In genomic region chr1:166901574-166901973, GRCm38 (mm10) we compare ENCODE assay signal across 25 mouse cellular contexts.
DNase-seq lines count a peak whose midpoint lies in the region; ATAC-seq and TF ChIP-seq lines count a peak whose summit lies in the region.
"Had no signal": no experiment of that assay in that cellular context is flagged by ENCODE, and none has a peak within 500 bp of the region (broad histone marks: within the 10 kb centered on the region; RNA-seq: fewer than 3 reads in every experiment).

No protein-coding gene starts in this region.

- WGBS in forebrain, embryonic 12.5 days: 40% methylated on average over 4 of the region's 4 CpGs
- 14% methylated on average over 4 of the region's 4 CpGs for WGBS in forebrain, embryonic 13.5 days
- 61% methylated on average over 4 of the region's 4 CpGs for WGBS in midbrain, embryonic 13.5 days
- 59% methylated on average over 4 of the region's 4 CpGs for WGBS in midbrain, postnatal 0 days
- 47% methylated on average over 4 of the region's 4 CpGs for WGBS in embryonic facial prominence, embryonic 11.5 days

- H3K36me3 ChIP-seq in forebrain, embryonic 12.5 days (replicated peaks): no peaks in the 10 kb centered on the region
- H3K36me3 ChIP-seq in forebrain, embryonic 13.5 days (ENCODE audit: poor library complexity, severe bottlenecking): no peaks in the 10 kb centered on the region
- H3K36me3 ChIP-seq in midbrain, embryonic 13.5 days: no peaks in the 10 kb centered on the region
- no peaks in the 10 kb centered on the region for H3K36me3 ChIP-seq in midbrain, postnatal 0 days (ENCODE audit: insufficient read depth, low read length)
- no peaks in the 10 kb centered on the region for H3K36me3 ChIP-seq in embryonic facial prominence, embryonic 11.5 days (replicated peaks; ENCODE audit: control insufficient read depth, insufficient read depth, low read depth, low read length)
- H3K36me3 ChIP-seq: embryonic facial prominence, embryonic 12.5 days; embryonic facial prominence, embryonic 15.5 days; forebrain, embryonic 10.5 days; G1E had no signal

- intact Hi-C loops in left cerebral cortex, postnatal 10 days (cut with DNase I): no loop called here

- no peak for DNase-seq in midbrain, postnatal 0 days (ENCODE audit: low spot score)
- DNase-seq in embryonic facial prominence, embryonic 11.5 days (ENCODE audit: low spot score): peak; percentile 13
- no peak for DNase-seq in cerebellum, adult 9-10 months
- DNase-seq in left cerebral cortex, postnatal 10 days (ENCODE audit: extremely low spot score in 1 of 2, low spot score in 2 of 2): no peak
- DNase-seq: adrenal gland, adult 8-10 months; adrenal gland, postnatal 14 days; adrenal gland, postnatal 36 days; B cell, adult 2 months; cerebellum, adult 11 months; cerebellum, adult 18-20 months; cerebellum, adult 8-10 months; cerebellum, postnatal 10 days; cerebellum, postnatal 25 days had no signal

- H3K27ac ChIP-seq in forebrain, embryonic 12.5 days: 0 out of 2 replicates have a peak overlapping the region, but pooled peaks have one; percentile 25
- H3K27ac ChIP-seq in forebrain, embryonic 13.5 days: no peak overlapping the region
- H3K27ac ChIP-seq in midbrain, embryonic 13.5 days: no peak overlapping the region
- no peak overlapping the region for H3K27ac ChIP-seq in midbrain, postnatal 0 days (ENCODE audit: low read depth, low read length)
- H3K27ac ChIP-seq in embryonic facial prominence, embryonic 11.5 days (replicated peaks; ENCODE audit: low read depth, low read length): no peak overlapping the region
- H3K27ac ChIP-seq: embryonic facial prominence, embryonic 12.5 days; embryonic facial prominence, embryonic 15.5 days; forebrain, embryonic 10.5 days had no signal

- no peak; the same call in 1 of the 2 replicates for ATAC-seq in forebrain, embryonic 12.5 days (ENCODE audit: low FRiP score)
- ATAC-seq in forebrain, embryonic 13.5 days: no peak
- ATAC-seq in midbrain, embryonic 13.5 days: 0 out of 2 replicates have a peak, but pooled peaks have one; percentile 48
- ATAC-seq in midbrain, postnatal 0 days (ENCODE audit: low FRiP score): no peak
- peak; percentile 60 for ATAC-seq in embryonic facial prominence, embryonic 11.5 days (replicated peaks; ENCODE audit: insufficient number of reproducible peaks, low FRiP score, low TSS enrichment, low read depth)
- ATAC-seq: activated CD4-positive, CD25-positive, alpha-beta regulatory T cell, adult 4 months; CD4-positive, CD25-positive, alpha-beta regulatory T cell, adult 4 months; forebrain, embryonic 16.5 days; Patski had no signal

- H3K9me3 ChIP-seq in forebrain, embryonic 12.5 days: no peaks in the 10 kb centered on the region
- H3K9me3 ChIP-seq in forebrain, embryonic 13.5 days (replicated peaks): no peaks in the 10 kb centered on the region
- H3K9me3 ChIP-seq in midbrain, embryonic 13.5 days: no peaks in the 10 kb centered on the region
- no peaks in the 10 kb centered on the region for H3K9me3 ChIP-seq in midbrain, postnatal 0 days (ENCODE audit: low read length)
- H3K9me3 ChIP-seq in embryonic facial prominence, embryonic 11.5 days (replicated peaks; ENCODE audit: control insufficient read depth, low read length): no peaks in the 10 kb centered on the region
- H3K9me3 ChIP-seq: embryonic facial prominence, embryonic 12.5 days; embryonic facial prominence, embryonic 15.5 days; forebrain, embryonic 10.5 days had no signal

- peaks cover 14% of the 10 kb centered on the region; the same call in 1 of the 2 replicates for H3K4me1 ChIP-seq in forebrain, embryonic 12.5 days
- H3K4me1 ChIP-seq in forebrain, embryonic 13.5 days: peaks cover 21% of the 10 kb centered on the region; the same call in 1 of the 2 replicates
- H3K4me1 ChIP-seq in midbrain, embryonic 13.5 days (replicated peaks): peaks cover 10% of the 10 kb centered on the region
- H3K4me1 ChIP-seq in midbrain, postnatal 0 days (ENCODE audit: insufficient read depth, low read length): no peaks in the 10 kb centered on the region; the same call in 1 of the 2 replicates
- H3K4me1 ChIP-seq in embryonic facial prominence, embryonic 11.5 days (ENCODE audit: control insufficient read depth, insufficient read depth, low read length): no peaks in the 10 kb centered on the region; the same call in 1 of the 2 replicates

- H3K4me3 ChIP-seq in forebrain, embryonic 12.5 days (replicated peaks): no peak overlapping the region
- no peak overlapping the region for H3K4me3 ChIP-seq in forebrain, embryonic 13.5 days
- no peak overlapping the region for H3K4me3 ChIP-seq in midbrain, embryonic 13.5 days (replicated peaks)
- H3K4me3 ChIP-seq in midbrain, postnatal 0 days (ENCODE audit: low read depth, low read length): no peak overlapping the region
- no peak overlapping the region for H3K4me3 ChIP-seq in embryonic facial prominence, embryonic 11.5 days (ENCODE audit: low read depth, low read length)
- H3K4me3 ChIP-seq: embryonic facial prominence, embryonic 12.5 days; embryonic facial prominence, embryonic 15.5 days; erythroblast, embryonic 14.5 days; forebrain, embryonic 10.5 days had no signal

- H3K27me3 ChIP-seq in forebrain, embryonic 12.5 days: no peaks in the 10 kb centered on the region
- no peaks in the 10 kb centered on the region for H3K27me3 ChIP-seq in forebrain, embryonic 13.5 days
- H3K27me3 ChIP-seq in midbrain, embryonic 13.5 days: no peaks in the 10 kb centered on the region
- no peaks in the 10 kb centered on the region for H3K27me3 ChIP-seq in midbrain, postnatal 0 days (ENCODE audit: insufficient read depth, low read length)
- no peaks in the 10 kb centered on the region for H3K27me3 ChIP-seq in embryonic facial prominence, embryonic 11.5 days (ENCODE audit: control insufficient read depth, insufficient read depth, low read length)
- H3K27me3 ChIP-seq: embryonic facial prominence, embryonic 12.5 days; embryonic facial prominence, embryonic 15.5 days; Patski had no signal

- no peak for TF ChIP-seq CTCF in midbrain, postnatal 0 days (IDR thresholded peaks at IDR 0.05)

- no peak overlapping the region for H3K4me2 ChIP-seq in forebrain, embryonic 12.5 days
- H3K4me2 ChIP-seq in forebrain, embryonic 13.5 days: no peak overlapping the region
- H3K4me2 ChIP-seq in midbrain, embryonic 13.5 days (replicated peaks): no peak overlapping the region
- no peak overlapping the region for H3K4me2 ChIP-seq in midbrain, postnatal 0 days (ENCODE audit: low read depth, low read length, poor library complexity, severe bottlenecking)
- H3K4me2 ChIP-seq in embryonic facial prominence, embryonic 11.5 days (ENCODE audit: low read depth, low read length): no peak overlapping the region
- H3K4me2 ChIP-seq: embryonic facial prominence, embryonic 12.5 days had no signal

- no peak overlapping the region for H3K9ac ChIP-seq in forebrain, embryonic 12.5 days
- no peak overlapping the region for H3K9ac ChIP-seq in forebrain, embryonic 13.5 days
- no peak overlapping the region for H3K9ac ChIP-seq in midbrain, embryonic 13.5 days (replicated peaks)
- no peak overlapping the region for H3K9ac ChIP-seq in midbrain, postnatal 0 days (replicated peaks; ENCODE audit: low read length, poor library complexity, severe bottlenecking)
- no peak overlapping the region for H3K9ac ChIP-seq in embryonic facial prominence, embryonic 11.5 days (replicated peaks; ENCODE audit: low read length)
- H3K9ac ChIP-seq: embryonic facial prominence, embryonic 12.5 days; embryonic facial prominence, embryonic 15.5 days had no signal

Comparison
In these comparisons a context has a peak if more than half of its experiments do, and no peak if none do; other contexts are left out.
1. ATAC-seq: peak in midbrain, embryonic 13.5 days (single experiment) and embryonic facial prominence, embryonic 11.5 days (single experiment); none in forebrain, embryonic 12.5 days (single experiment), forebrain, embryonic 13.5 days (single experiment) and midbrain, postnatal 0 days (single experiment).